Mouse (Mus musculus): ENCODE data around the gene Nsl1. TPM values are rescaled to one million over a fixed set of nuclear protein-coding genes. Genes with fewer than 3 reads are reported as not detected.

Nsl1 gene
- total and polyA plus RNA-seq, 3 experiments = 0.16 to 0.20 (median 0.18) TPM

GRCm38 (mm10) chr1:191035649-191036048 lies 27.2 kb upstream of the Nsl1 start:
- no peak overlapping the region for H3K4me3 ChIP-seq
- H3K36me3 ChIP-seq (ENCODE audit: control insufficient read depth, insufficient read depth, low read length) = no peaks in the 10 kb centered on the region
- 46% methylated on average over 4 of the region's 4 CpGs for WGBS
- no peak overlapping the region for H3K9ac ChIP-seq (ENCODE audit: low read depth, low read length)
- intact Hi-C loops (cut with DNase I) = no loop called here
- no peak for DNase-seq
- no peak overlapping the region for H3K27ac ChIP-seq
- H3K27me3 ChIP-seq (ENCODE audit: control insufficient read depth, insufficient read depth, low read length) = no peaks in the 10 kb centered on the region
- no peak for TF ChIP-seq CTCF (IDR thresholded peaks at IDR 0.05)
- no peak for TF ChIP-seq POLR2A (IDR thresholded peaks at IDR 0.05; ENCODE audit: insufficient read depth, low read depth, low read length)
- no peak for TF ChIP-seq EP300 (IDR thresholded peaks at IDR 0.05; ENCODE audit: insufficient read depth, low read depth, low read length)
- no peaks in the 10 kb centered on the region for H3K4me1 ChIP-seq (ENCODE audit: control insufficient read depth, insufficient read depth, low read length)
- no peaks in the 10 kb centered on the region for H3K79me2 ChIP-seq (replicated peaks; ENCODE audit: control insufficient read depth, insufficient read depth, low read length)

GRCm38 (mm10) chr1:191036554-191037334 lies 26.1 kb upstream of the Nsl1 start, which contains the start of gene Spata45:
Gene Spata45, plus strand, starts transcription at chr1:191036639.
- WGBS = 63% methylated on average over 6 of the region's 6 CpGs

GRCm38 (mm10) chr1:191037999-191038398 lies 24.8 kb upstream of the Nsl1 start:
- Histone ChIP-seq H3K27ac (no peak overlapping the region), H3K4me1 (ENCODE audit: control insufficient read depth, insufficient read depth, low read length) (no peaks in the 10 kb centered on the region), H3K79me2 (replicated peaks; ENCODE audit: control insufficient read depth, insufficient read depth, low read length) (no peaks in the 10 kb centered on the region), H3K4me3 (no peak overlapping the region), H3K36me3 (ENCODE audit: control insufficient read depth, insufficient read depth, low read length) (no peaks in the 10 kb centered on the region), H3K9ac (ENCODE audit: low read depth, low read length) (no peak overlapping the region), H3K27me3 (ENCODE audit: control insufficient read depth, insufficient read depth, low read length) (no peaks in the 10 kb centered on the region)
- DNase-seq = no peak
- WGBS = 90% methylated on average over 4 of the region's 4 CpGs
- TF ChIP-seq POLR2A (IDR thresholded peaks at IDR 0.05; ENCODE audit: insufficient read depth, low read depth, low read length) (no peak), EP300 (IDR thresholded peaks at IDR 0.05; ENCODE audit: insufficient read depth, low read depth, low read length) (no peak), CTCF (IDR thresholded peaks at IDR 0.05) (no peak)
- intact Hi-C loops (cut with DNase I) = no loop called here

More at GRCm38 (mm10) chr1:191036554-191037334, 26.1 kb upstream of the Nsl1 start, which contains the start of gene Spata45:
- Histone ChIP-seq H3K4me1 (ENCODE audit: control insufficient read depth, insufficient read depth, low read length) (no peaks in the 10 kb centered on the region), H3K27me3 (ENCODE audit: control insufficient read depth, insufficient read depth, low read length) (no peaks in the 10 kb centered on the region), H3K36me3 (ENCODE audit: control insufficient read depth, insufficient read depth, low read length) (no peaks in the 10 kb centered on the region), H3K27ac (no peak within 1 kb of the TSS), H3K9ac (ENCODE audit: low read depth, low read length) (no peak within 1 kb of the TSS), H3K79me2 (replicated peaks; ENCODE audit: control insufficient read depth, insufficient read depth, low read length) (no peaks in the 10 kb centered on the region), H3K4me3 (no peak within 1 kb of the TSS)
- DNase-seq = no peak
- intact Hi-C loops (cut with DNase I) = no loop called here
- TF ChIP-seq EP300 (IDR thresholded peaks at IDR 0.05; ENCODE audit: insufficient read depth, low read depth, low read length) = no peak
- no peak for TF ChIP-seq CTCF (IDR thresholded peaks at IDR 0.05)
- TF ChIP-seq POLR2A (IDR thresholded peaks at IDR 0.05; ENCODE audit: insufficient read depth, low read depth, low read length) = no peak

- H3K4me1 ChIP-seq (ENCODE audit: control insufficient read depth, insufficient read depth, low read length) = no peaks in the 10 kb centered on the region
- intact Hi-C loops (cut with DNase I) = no loop called here
- no peak overlapping the region for H3K9ac ChIP-seq (ENCODE audit: low read depth, low read length)
- TF ChIP-seq POLR2A (IDR thresholded peaks at IDR 0.05; ENCODE audit: insufficient read depth, low read depth, low read length) (no peak), CTCF (IDR thresholded peaks at IDR 0.05) (no peak), EP300 (IDR thresholded peaks at IDR 0.05; ENCODE audit: insufficient read depth, low read depth, low read length) (no peak)
- no peaks in the 10 kb centered on the region for H3K79me2 ChIP-seq (replicated peaks; ENCODE audit: control insufficient read depth, insufficient read depth, low read length)
- no peak overlapping the region for H3K4me3 ChIP-seq
- no peaks in the 10 kb centered on the region for H3K36me3 ChIP-seq (ENCODE audit: control insufficient read depth, insufficient read depth, low read length)
- DNase-seq = no peak
- no peak overlapping the region for H3K27ac ChIP-seq
- H3K27me3 ChIP-seq (ENCODE audit: control insufficient read depth, insufficient read depth, low read length) = no peaks in the 10 kb centered on the region
These were observed 21.5 kb upstream of the Nsl1 start for GRCm38 (mm10) chr1:191041352-191041751.

- H3K4me1 ChIP-seq (ENCODE audit: control insufficient read depth, insufficient read depth, low read length) = no peaks in the 10 kb centered on the region
- no peak overlapping the region for H3K27ac ChIP-seq
- no peak for DNase-seq
- H3K36me3 ChIP-seq (ENCODE audit: control insufficient read depth, insufficient read depth, low read length) = no peaks in the 10 kb centered on the region
- no peak overlapping the region for H3K4me3 ChIP-seq
- intact Hi-C loops (cut with DNase I) = no loop called here
- no peak for TF ChIP-seq CTCF (IDR thresholded peaks at IDR 0.05)
- no peak for TF ChIP-seq EP300 (IDR thresholded peaks at IDR 0.05; ENCODE audit: insufficient read depth, low read depth, low read length)
- no peak for TF ChIP-seq POLR2A (IDR thresholded peaks at IDR 0.05; ENCODE audit: insufficient read depth, low read depth, low read length)
- no peaks in the 10 kb centered on the region for H3K79me2 ChIP-seq (replicated peaks; ENCODE audit: control insufficient read depth, insufficient read depth, low read length)
- H3K27me3 ChIP-seq (ENCODE audit: control insufficient read depth, insufficient read depth, low read length) = no peaks in the 10 kb centered on the region
- WGBS = 68% methylated on average over 5 of the region's 5 CpGs
- no peak overlapping the region for H3K9ac ChIP-seq (ENCODE audit: low read depth, low read length)
These were observed 20.7 kb upstream of the Nsl1 start for GRCm38 (mm10) chr1:191042106-191042505.

- H3K4me3 ChIP-seq = no peak overlapping the region
- H3K9ac ChIP-seq (ENCODE audit: low read depth, low read length) = no peak overlapping the region
- H3K79me2 ChIP-seq (replicated peaks; ENCODE audit: control insufficient read depth, insufficient read depth, low read length) = no peaks in the 10 kb centered on the region
- no peak overlapping the region for H3K27ac ChIP-seq
- no peaks in the 10 kb centered on the region for H3K27me3 ChIP-seq (ENCODE audit: control insufficient read depth, insufficient read depth, low read length)
- intact Hi-C loops (cut with DNase I) = no loop called here
- H3K4me1 ChIP-seq (ENCODE audit: control insufficient read depth, insufficient read depth, low read length) = no peaks in the 10 kb centered on the region
- no peaks in the 10 kb centered on the region for H3K36me3 ChIP-seq (ENCODE audit: control insufficient read depth, insufficient read depth, low read length)
- TF ChIP-seq EP300 (IDR thresholded peaks at IDR 0.05; ENCODE audit: insufficient read depth, low read depth, low read length) = no peak
- no peak for TF ChIP-seq CTCF (IDR thresholded peaks at IDR 0.05)
- no peak for TF ChIP-seq POLR2A (IDR thresholded peaks at IDR 0.05; ENCODE audit: insufficient read depth, low read depth, low read length)
- WGBS = 61% methylated on average over 3 of the region's 3 CpGs
- DNase-seq = no peak
These were observed 20.1 kb upstream of the Nsl1 start for GRCm38 (mm10) chr1:191042688-191043087.

Data from heart, adult 2 months (tissue).